Mouse (Mus musculus): ENCODE data around the gene Fga. TPM values are rescaled to one million over a fixed set of nuclear protein-coding genes. Genes with fewer than 3 reads are reported as not detected.

Fga gene
- polyA plus RNA-seq (2014; fragmentation: Nextera tagmentation; extraction: Ambion mirVana): 0.11 and 0.24 TPM in 2 replicates

GRCm38 (mm10) chr3:83025475-83026301 is at the start of gene Fga:
Fga (plus strand) TSS chr3:83026076.
- Histone ChIP-seq H3K4me2 (ENCODE audit: low read length) (no peak within 1 kb of the TSS), H3K36me3 (ENCODE audit: control insufficient read depth, insufficient read depth, low read length) (no peaks in the 10 kb centered on the region), H3K4me3 (ENCODE audit: low read depth, low read length) (no peak within 1 kb of the TSS), H3K9ac (ENCODE audit: low read length) (no peak within 1 kb of the TSS), H3K9me3 (ENCODE audit: control insufficient read depth, low read length) (no peaks in the 10 kb centered on the region), H3K4me1 (replicated peaks; ENCODE audit: control insufficient read depth, insufficient read depth, low read length) (no peaks in the 10 kb centered on the region), H3K27me3 (replicated peaks; ENCODE audit: control insufficient read depth, insufficient read depth, low read length) (no peaks in the 10 kb centered on the region), H3K27ac (ENCODE audit: low read depth) (no peak within 1 kb of the TSS)
- ATAC-seq (replicated peaks; ENCODE audit: low FRiP score, low TSS enrichment, low read depth) (no peak), DNase-seq (ENCODE audit: low spot score) (peak; percentile 47)
- WGBS: 73% methylated on average over 9 of the region's 9 CpGs

DNA sequence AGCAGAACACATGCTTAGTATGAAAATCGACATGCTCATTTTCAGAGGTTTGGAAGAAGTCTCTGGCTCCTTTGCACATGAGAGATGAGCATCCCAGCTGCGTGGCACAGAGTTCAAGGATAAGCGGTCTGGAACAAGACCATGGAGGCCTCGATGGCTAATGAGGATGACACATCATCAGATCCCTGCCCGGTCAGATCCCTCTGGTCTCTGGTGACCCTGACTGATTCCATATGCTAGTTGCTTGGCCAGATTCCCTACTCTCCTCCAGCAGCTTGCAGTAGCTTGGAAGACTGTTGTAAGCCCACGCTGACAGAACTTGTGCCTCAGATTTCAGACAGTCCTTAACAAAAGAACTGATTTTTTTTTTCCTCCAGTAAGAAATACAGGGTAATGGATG is 45.1 kb upstream of the Fga start:
- 0 out of 2 replicates have a peak overlapping the region, but pooled peaks have one; percentile 59 for H3K27ac ChIP-seq (ENCODE audit: low read depth)
- no peak overlapping the region for H3K9ac ChIP-seq (ENCODE audit: low read length)
- DNase-seq (ENCODE audit: low spot score): no peak
- H3K4me3 ChIP-seq (ENCODE audit: low read depth, low read length): no peak overlapping the region
- H3K4me1 ChIP-seq (replicated peaks; ENCODE audit: control insufficient read depth, insufficient read depth, low read length): no peaks in the 10 kb centered on the region
- H3K9me3 ChIP-seq (ENCODE audit: control insufficient read depth, low read length): no peaks in the 10 kb centered on the region
- no peaks in the 10 kb centered on the region for H3K36me3 ChIP-seq (ENCODE audit: control insufficient read depth, insufficient read depth, low read length)
- ATAC-seq (replicated peaks; ENCODE audit: low FRiP score, low TSS enrichment, low read depth): 0 out of 2 replicates have a peak, but pooled peaks have one; percentile 40
- WGBS: 58% methylated on average over 6 of the region's 6 CpGs
- no peaks in the 10 kb centered on the region for H3K27me3 ChIP-seq (replicated peaks; ENCODE audit: control insufficient read depth, insufficient read depth, low read length)
- no peak overlapping the region for H3K4me2 ChIP-seq (ENCODE audit: low read length)

- H3K9me3 ChIP-seq (ENCODE audit: control insufficient read depth, low read length): no peaks in the 10 kb centered on the region
- no peak overlapping the region for H3K9ac ChIP-seq (ENCODE audit: low read length)
- ATAC-seq (replicated peaks; ENCODE audit: low FRiP score, low TSS enrichment, low read depth) (no peak), DNase-seq (ENCODE audit: low spot score) (no peak)
- H3K27me3 ChIP-seq (replicated peaks; ENCODE audit: control insufficient read depth, insufficient read depth, low read length): no peaks in the 10 kb centered on the region
- 69% methylated on average over 8 of the region's 8 CpGs for WGBS
- H3K4me1 ChIP-seq (replicated peaks; ENCODE audit: control insufficient read depth, insufficient read depth, low read length): no peaks in the 10 kb centered on the region
- H3K4me3 ChIP-seq (ENCODE audit: low read depth, low read length): no peak overlapping the region
- no peak overlapping the region for H3K4me2 ChIP-seq (ENCODE audit: low read length)
- H3K36me3 ChIP-seq (ENCODE audit: control insufficient read depth, insufficient read depth, low read length): no peaks in the 10 kb centered on the region
- H3K27ac ChIP-seq (ENCODE audit: low read depth): no peak overlapping the region
These were observed 44.0 kb upstream of the Fga start for GRCm38 (mm10) chr3:82981861-82982260.

GRCm38 (mm10) chr3:82984840-82985239 is 41.0 kb upstream of the Fga start:
- no peak overlapping the region for H3K4me2 ChIP-seq (ENCODE audit: low read length)
- H3K9ac ChIP-seq (ENCODE audit: low read length): no peak overlapping the region
- no peak for DNase-seq (ENCODE audit: low spot score)
- no peaks in the 10 kb centered on the region for H3K27me3 ChIP-seq (replicated peaks; ENCODE audit: control insufficient read depth, insufficient read depth, low read length)
- H3K4me1 ChIP-seq (replicated peaks; ENCODE audit: control insufficient read depth, insufficient read depth, low read length): no peaks in the 10 kb centered on the region
- H3K9me3 ChIP-seq (ENCODE audit: control insufficient read depth, low read length): no peaks in the 10 kb centered on the region
- no peaks in the 10 kb centered on the region for H3K36me3 ChIP-seq (ENCODE audit: control insufficient read depth, insufficient read depth, low read length)
- no peak for ATAC-seq (replicated peaks; ENCODE audit: low FRiP score, low TSS enrichment, low read depth)
- 77% methylated on average over 2 of the region's 2 CpGs for WGBS
- H3K4me3 ChIP-seq (ENCODE audit: low read depth, low read length): no peak overlapping the region
- H3K27ac ChIP-seq (ENCODE audit: low read depth): no peak overlapping the region

- H3K4me2 ChIP-seq (ENCODE audit: low read length): no peak overlapping the region
- H3K4me3 ChIP-seq (ENCODE audit: low read depth, low read length): no peak overlapping the region
- H3K27ac ChIP-seq (ENCODE audit: low read depth): no peak overlapping the region
- H3K27me3 ChIP-seq (replicated peaks; ENCODE audit: control insufficient read depth, insufficient read depth, low read length): no peaks in the 10 kb centered on the region
- no peaks in the 10 kb centered on the region for H3K36me3 ChIP-seq (ENCODE audit: control insufficient read depth, insufficient read depth, low read length)
- no peaks in the 10 kb centered on the region for H3K9me3 ChIP-seq (ENCODE audit: control insufficient read depth, low read length)
- WGBS: 68% methylated on average over 12 of the region's 12 CpGs
- ATAC-seq (replicated peaks; ENCODE audit: low FRiP score, low TSS enrichment, low read depth) (no peak), DNase-seq (ENCODE audit: low spot score) (no peak)
- H3K4me1 ChIP-seq (replicated peaks; ENCODE audit: control insufficient read depth, insufficient read depth, low read length): no peaks in the 10 kb centered on the region; the same call in 1 of the 2 replicates
- H3K9ac ChIP-seq (ENCODE audit: low read length): no peak overlapping the region
These were observed 33.9 kb upstream of the Fga start for GRCm38 (mm10) chr3:82991963-82992362.

- DNase-seq (ENCODE audit: low spot score): no peak
- Histone ChIP-seq H3K4me2 (ENCODE audit: low read length) (no peak overlapping the region), H3K4me1 (replicated peaks; ENCODE audit: control insufficient read depth, insufficient read depth, low read length) (no peaks in the 10 kb centered on the region; the same call in 1 of the 2 replicates), H3K4me3 (ENCODE audit: low read depth, low read length) (no peak overlapping the region), H3K27ac (ENCODE audit: low read depth) (no peak overlapping the region), H3K9ac (ENCODE audit: low read length) (no peak overlapping the region), H3K36me3 (ENCODE audit: control insufficient read depth, insufficient read depth, low read length) (no peaks in the 10 kb centered on the region), H3K27me3 (replicated peaks; ENCODE audit: control insufficient read depth, insufficient read depth, low read length) (no peaks in the 10 kb centered on the region), H3K9me3 (ENCODE audit: control insufficient read depth, low read length) (no peaks in the 10 kb centered on the region)
- ATAC-seq (replicated peaks; ENCODE audit: low FRiP score, low TSS enrichment, low read depth): no peak
- 84% methylated on average over 6 of the region's 6 CpGs for WGBS
These were observed 32.9 kb upstream of the Fga start for GRCm38 (mm10) chr3:82992956-82993355.

DNA sequence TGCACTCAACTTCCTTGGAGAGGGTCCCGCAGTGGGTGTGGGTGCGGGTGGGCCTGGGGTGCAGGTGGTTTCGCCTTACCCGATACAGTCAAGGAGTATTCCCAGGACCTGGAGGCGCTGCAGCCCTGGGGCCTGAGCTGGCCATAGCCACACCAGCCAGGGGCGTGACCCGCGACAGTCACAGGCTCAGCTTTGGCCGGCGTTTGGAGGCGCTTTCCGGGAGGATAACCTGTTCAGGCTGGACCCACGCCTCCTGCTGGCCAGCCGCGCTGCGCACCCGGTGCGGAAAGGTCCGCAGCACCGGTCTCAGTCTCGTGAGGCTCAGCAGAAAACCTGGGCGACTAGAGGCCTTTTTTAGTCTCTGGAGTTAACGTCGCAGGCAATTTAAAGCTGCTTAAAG is 30.5 kb upstream of the Fga start:
- DNase-seq (ENCODE audit: low spot score) (peak; percentile 85), ATAC-seq (replicated peaks; ENCODE audit: low FRiP score, low TSS enrichment, low read depth) (peak; percentile 76)
- Histone ChIP-seq H3K4me3 (ENCODE audit: low read depth, low read length) (peak overlapping the region; percentile 22), H3K4me2 (ENCODE audit: low read length) (peak overlapping the region; percentile 53), H3K27me3 (replicated peaks; ENCODE audit: control insufficient read depth, insufficient read depth, low read length) (no peaks in the 10 kb centered on the region), H3K4me1 (replicated peaks; ENCODE audit: control insufficient read depth, insufficient read depth, low read length) (no peaks in the 10 kb centered on the region; the same call in 1 of the 2 replicates), H3K9ac (ENCODE audit: low read length) (no peak overlapping the region), H3K27ac (ENCODE audit: low read depth) (no peak overlapping the region), H3K36me3 (ENCODE audit: control insufficient read depth, insufficient read depth, low read length) (no peaks in the 10 kb centered on the region), H3K9me3 (ENCODE audit: control insufficient read depth, low read length) (no peaks in the 10 kb centered on the region)
- 3% methylated on average over 24 of the region's 24 CpGs for WGBS

DNA sequence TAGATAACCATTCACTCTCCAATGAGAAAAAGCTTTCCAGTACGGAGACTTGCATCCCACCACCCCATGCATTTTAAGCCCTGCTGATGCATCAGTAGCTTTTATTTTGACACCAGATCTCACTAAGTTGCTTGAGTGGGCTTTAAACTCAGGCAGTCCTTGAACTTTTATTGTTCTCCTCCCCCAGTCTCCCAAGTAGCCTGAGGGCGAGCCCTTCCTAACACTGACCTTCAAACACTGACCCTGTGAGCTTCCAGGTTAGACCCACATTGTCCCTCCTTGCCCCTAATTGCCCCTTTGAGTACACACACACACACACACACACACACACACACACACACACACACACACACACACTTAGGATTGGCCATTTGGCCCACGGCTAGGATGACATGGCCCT is 29.2 kb upstream of the Fga start:
- H3K4me1 ChIP-seq (replicated peaks; ENCODE audit: control insufficient read depth, insufficient read depth, low read length): no peaks in the 10 kb centered on the region; the same call in 1 of the 2 replicates
- no peak overlapping the region for H3K27ac ChIP-seq (ENCODE audit: low read depth)
- H3K4me2 ChIP-seq (ENCODE audit: low read length): no peak overlapping the region
- H3K36me3 ChIP-seq (ENCODE audit: control insufficient read depth, insufficient read depth, low read length): no peaks in the 10 kb centered on the region
- no peak overlapping the region for H3K9ac ChIP-seq (ENCODE audit: low read length)
- no peaks in the 10 kb centered on the region for H3K27me3 ChIP-seq (replicated peaks; ENCODE audit: control insufficient read depth, insufficient read depth, low read length)
- no peaks in the 10 kb centered on the region for H3K9me3 ChIP-seq (ENCODE audit: control insufficient read depth, low read length)
- no peak for ATAC-seq (replicated peaks; ENCODE audit: low FRiP score, low TSS enrichment, low read depth)
- 67% methylated on average over 3 of the region's 3 CpGs for WGBS
- H3K4me3 ChIP-seq (ENCODE audit: low read depth, low read length): no peak overlapping the region
- DNase-seq (ENCODE audit: low spot score): no peak
